9 mouse cellular contexts compared by ENCODE assay signal in the genomic region with DNA sequence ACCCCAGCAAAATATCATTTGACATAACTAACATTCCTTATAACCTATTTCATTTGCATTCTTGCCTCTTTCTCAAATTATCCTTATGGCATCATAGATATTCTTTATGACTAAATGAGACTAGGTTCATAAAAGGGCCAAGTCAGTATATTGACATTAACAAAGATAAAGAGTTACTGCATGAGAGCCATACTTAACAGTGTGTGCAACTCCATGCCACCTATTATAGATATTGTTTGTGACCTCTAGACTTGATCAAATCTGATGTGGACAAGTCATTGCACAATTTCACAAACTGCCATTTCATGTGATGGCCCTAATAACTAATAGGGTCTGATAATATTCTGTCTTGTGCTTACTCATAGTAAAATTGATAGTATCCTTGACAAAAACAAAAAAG. TPM values are rescaled to one million over a fixed set of nuclear protein-coding genes. Genes with fewer than 3 reads are reported as not detected.
ATAC-seq and TF ChIP-seq lines count a peak whose summit lies in the region.
"Had no signal": no experiment of that assay in that cellular context is flagged by ENCODE, and none has a peak within 500 bp of the region (broad histone marks: within the 10 kb centered on the region; RNA-seq: fewer than 3 reads in every experiment).

No protein-coding gene starts in this region.

- no peak overlapping the region for H3K9ac ChIP-seq in intestine, embryonic 16.5 days (ENCODE audit: low read depth, low read length)
- no peak overlapping the region for H3K9ac ChIP-seq in intestine, embryonic 15.5 days
- H3K9ac ChIP-seq in intestine, postnatal 0 days (ENCODE audit: low read depth, low read length), result no peak overlapping the region

- no peaks in the 10 kb centered on the region for H3K9me3 ChIP-seq in intestine, embryonic 16.5 days (ENCODE audit: control insufficient read depth, low read length)
- H3K9me3 ChIP-seq in intestine, embryonic 15.5 days, result no peaks in the 10 kb centered on the region
- no peaks in the 10 kb centered on the region for H3K9me3 ChIP-seq in intestine, postnatal 0 days (ENCODE audit: control insufficient read depth)

- no peaks in the 10 kb centered on the region for H3K4me1 ChIP-seq in intestine, embryonic 16.5 days (ENCODE audit: control insufficient read depth, insufficient read depth, low read length)
- H3K4me1 ChIP-seq in intestine, embryonic 15.5 days (replicated peaks), result no peaks in the 10 kb centered on the region
- H3K4me1 ChIP-seq in intestine, postnatal 0 days (replicated peaks; ENCODE audit: control insufficient read depth, insufficient read depth, low read length), result no peaks in the 10 kb centered on the region

- H3K27ac ChIP-seq in intestine, embryonic 16.5 days (ENCODE audit: low read length), result no peak overlapping the region
- H3K27ac ChIP-seq in intestine, embryonic 15.5 days, result no peak overlapping the region
- no peak overlapping the region for H3K27ac ChIP-seq in intestine, postnatal 0 days (ENCODE audit: low read depth, low read length)

- no peak for TF ChIP-seq CTCF in intestine, postnatal 0 days (IDR thresholded peaks at IDR 0.05; ENCODE audit: low read depth)

- H3K36me3 ChIP-seq in intestine, embryonic 16.5 days (ENCODE audit: control insufficient read depth, insufficient read depth, low read length), result no peaks in the 10 kb centered on the region
- H3K36me3 ChIP-seq in intestine, embryonic 15.5 days, result no peaks in the 10 kb centered on the region
- no peaks in the 10 kb centered on the region for H3K36me3 ChIP-seq in intestine, postnatal 0 days (ENCODE audit: control insufficient read depth, insufficient read depth)
- H3K36me3 ChIP-seq: G1E had no signal

- H3K4me3 ChIP-seq in intestine, embryonic 16.5 days (ENCODE audit: low read length), result no peak overlapping the region
- no peak overlapping the region for H3K4me3 ChIP-seq in intestine, embryonic 15.5 days (replicated peaks)
- H3K4me3 ChIP-seq in intestine, postnatal 0 days (ENCODE audit: low read depth, low read length), result no peak overlapping the region

- peak; percentile 92 for ATAC-seq in intestine, embryonic 16.5 days
- ATAC-seq in intestine, embryonic 15.5 days, result no peak
- peak; percentile 79 for ATAC-seq in intestine, postnatal 0 days
- ATAC-seq in frontal cortex, adult (ENCODE audit: low TSS enrichment), result no peak
- ATAC-seq: activated CD4-positive, CD25-positive, alpha-beta regulatory T cell, adult 4 months; CD4-positive, CD25-positive, alpha-beta regulatory T cell, adult 4 months; Patski had no signal

- H3K27me3 ChIP-seq in intestine, embryonic 16.5 days (replicated peaks; ENCODE audit: control insufficient read depth, insufficient read depth, low read length), result no peaks in the 10 kb centered on the region
- H3K27me3 ChIP-seq in intestine, embryonic 15.5 days (replicated peaks), result no peaks in the 10 kb centered on the region
- no peaks in the 10 kb centered on the region for H3K27me3 ChIP-seq in intestine, postnatal 0 days (replicated peaks; ENCODE audit: control insufficient read depth, insufficient read depth, low read length)
- H3K27me3 ChIP-seq: CH12.LX, Patski had no signal

- H3K4me2 ChIP-seq in intestine, embryonic 16.5 days (ENCODE audit: low read depth, low read length), result no peak overlapping the region
- no peak overlapping the region for H3K4me2 ChIP-seq in intestine, embryonic 15.5 days (replicated peaks)
- no peak overlapping the region for H3K4me2 ChIP-seq in intestine, postnatal 0 days (replicated peaks; ENCODE audit: low read depth)

RNA-seq across cellular contexts. Expression of a gene that starts 36.7 kb away (rescaled TPM):
- polyA plus RNA-seq in intestine, embryonic 16.5 days (2015; fragmentation: Nextera tagmentation; extraction: Ambion mirVana), result 8.8 and 11.1 TPM in 2 replicates
- polyA plus RNA-seq in intestine, embryonic 15.5 days (2015; fragmentation: Nextera tagmentation; extraction: Ambion mirVana), result 7.1 and 9.4 TPM in 2 replicates
- polyA plus RNA-seq in intestine, postnatal 0 days (2015; fragmentation: Nextera tagmentation; extraction: Ambion mirVana), result 26.1 and 28.2 TPM in 2 replicates

Comparison
In these comparisons a context has a peak if more than half of its experiments do, and no peak if none do; other contexts are left out.
1. ATAC-seq: peak in intestine, embryonic 16.5 days (single experiment) and intestine, postnatal 0 days (single experiment); none in intestine, embryonic 15.5 days (single experiment) and frontal cortex, adult (single experiment).